Mouse (Mus musculus): ENCODE measurements around the gene Shld2. TPM values are rescaled to one million over a fixed set of nuclear protein-coding genes. Genes with fewer than 3 reads are reported as not detected.

The Shld2 gene
- polyA plus RNA-seq, 1 experiment = 26.7 TPM

- TF ChIP-seq CTCF (IDR thresholded peaks at IDR 0.05; ENCODE audit: low read depth, low read length) = no peak
- TF ChIP-seq EP300 (IDR thresholded peaks at IDR 0.05; ENCODE audit: insufficient read depth, low read depth, low read length) = no peak
- TF ChIP-seq POLR2A (IDR thresholded peaks at IDR 0.05; ENCODE audit: insufficient read depth, low read length) = no peak
- Histone ChIP-seq H3K9ac (ENCODE audit: low read depth, poor library complexity, severe bottlenecking) (no peak overlapping the region), H3K27me3 (ENCODE audit: control insufficient read depth, insufficient read depth, low read length, poor library complexity, severe bottlenecking) (no peaks in the 10 kb centered on the region), H3K9me3 (replicated peaks; ENCODE audit: control insufficient read depth, insufficient read depth, low read length, poor library complexity, severe bottlenecking) (no peaks in the 10 kb centered on the region), H3K27ac (ENCODE audit: insufficient read depth, low read length) (peak overlapping the region; percentile 7; the same call in 1 of the 2 replicates), H3K4me1 (ENCODE audit: control insufficient read depth, insufficient read depth, low read length) (peaks cover 3% of the 10 kb centered on the region), H3K36me3 (ENCODE audit: control insufficient read depth, insufficient read depth, low read length, poor library complexity, severe bottlenecking) (peaks cover 27% of the 10 kb centered on the region), H3K4me3 (ENCODE audit: low read depth, low read length) (no peak overlapping the region)
These were observed 35.7 kb upstream of the Shld2 start for GRCm38 (mm10) chr14:34345771-34346566.

- H3K9ac ChIP-seq (ENCODE audit: low read depth, poor library complexity, severe bottlenecking) = no peak overlapping the region
- no peak for TF ChIP-seq POLR2A (IDR thresholded peaks at IDR 0.05; ENCODE audit: insufficient read depth, low read length)
- TF ChIP-seq CTCF (IDR thresholded peaks at IDR 0.05; ENCODE audit: low read depth, low read length) = no peak
- no peak for TF ChIP-seq EP300 (IDR thresholded peaks at IDR 0.05; ENCODE audit: insufficient read depth, low read depth, low read length)
- peaks cover 3% of the 10 kb centered on the region for H3K4me1 ChIP-seq (ENCODE audit: control insufficient read depth, insufficient read depth, low read length)
- H3K4me3 ChIP-seq (ENCODE audit: low read depth, low read length) = no peak overlapping the region
- no peaks in the 10 kb centered on the region for H3K9me3 ChIP-seq (replicated peaks; ENCODE audit: control insufficient read depth, insufficient read depth, low read length, poor library complexity, severe bottlenecking)
- no peaks in the 10 kb centered on the region for H3K27me3 ChIP-seq (ENCODE audit: control insufficient read depth, insufficient read depth, low read length, poor library complexity, severe bottlenecking)
- no peak overlapping the region for H3K27ac ChIP-seq (ENCODE audit: insufficient read depth, low read length)
- peaks cover 38% of the 10 kb centered on the region for H3K36me3 ChIP-seq (ENCODE audit: control insufficient read depth, insufficient read depth, low read length, poor library complexity, severe bottlenecking)
These were observed 34.1 kb upstream of the Shld2 start for GRCm38 (mm10) chr14:34344361-34344760.

- peaks cover 49% of the 10 kb centered on the region for H3K36me3 ChIP-seq (ENCODE audit: control insufficient read depth, insufficient read depth, low read length, poor library complexity, severe bottlenecking)
- H3K4me1 ChIP-seq (ENCODE audit: control insufficient read depth, insufficient read depth, low read length) = peaks cover 3% of the 10 kb centered on the region
- TF ChIP-seq POLR2A (IDR thresholded peaks at IDR 0.05; ENCODE audit: insufficient read depth, low read length) (no peak), CTCF (IDR thresholded peaks at IDR 0.05; ENCODE audit: low read depth, low read length) (no peak), EP300 (IDR thresholded peaks at IDR 0.05; ENCODE audit: insufficient read depth, low read depth, low read length) (no peak)
These were observed 32.8 kb upstream of the Shld2 start for GRCm38 (mm10) chr14:34343078-34343477.

GRCm38 (mm10) chr14:34341993-34342392 lies 31.7 kb upstream of the Shld2 start:
- Histone ChIP-seq H3K27ac (ENCODE audit: insufficient read depth, low read length) (peak overlapping the region; percentile 29), H3K9me3 (replicated peaks; ENCODE audit: control insufficient read depth, insufficient read depth, low read length, poor library complexity, severe bottlenecking) (no peaks in the 10 kb centered on the region), H3K4me1 (ENCODE audit: control insufficient read depth, insufficient read depth, low read length) (peaks cover 3% of the 10 kb centered on the region), H3K36me3 (ENCODE audit: control insufficient read depth, insufficient read depth, low read length, poor library complexity, severe bottlenecking) (peaks cover 59% of the 10 kb centered on the region), H3K9ac (ENCODE audit: low read depth, poor library complexity, severe bottlenecking) (no peak overlapping the region), H3K27me3 (ENCODE audit: control insufficient read depth, insufficient read depth, low read length, poor library complexity, severe bottlenecking) (no peaks in the 10 kb centered on the region), H3K4me3 (ENCODE audit: low read depth, low read length) (no peak overlapping the region)
- TF ChIP-seq EP300 (IDR thresholded peaks at IDR 0.05; ENCODE audit: insufficient read depth, low read depth, low read length) = no peak
- TF ChIP-seq POLR2A (IDR thresholded peaks at IDR 0.05; ENCODE audit: insufficient read depth, low read length) = no peak
- TF ChIP-seq CTCF (IDR thresholded peaks at IDR 0.05; ENCODE audit: low read depth, low read length) = no peak

More at GRCm38 (mm10) chr14:34343078-34343477, 32.8 kb upstream of the Shld2 start:
- Histone ChIP-seq H3K4me3 (ENCODE audit: low read depth, low read length) (no peak overlapping the region), H3K27ac (ENCODE audit: insufficient read depth, low read length) (0 out of 2 replicates have a peak overlapping the region, but pooled peaks have one; percentile 4), H3K9me3 (replicated peaks; ENCODE audit: control insufficient read depth, insufficient read depth, low read length, poor library complexity, severe bottlenecking) (no peaks in the 10 kb centered on the region), H3K9ac (ENCODE audit: low read depth, poor library complexity, severe bottlenecking) (no peak overlapping the region), H3K27me3 (ENCODE audit: control insufficient read depth, insufficient read depth, low read length, poor library complexity, severe bottlenecking) (no peaks in the 10 kb centered on the region)

GRCm38 (mm10) chr14:34339446-34339845 lies 29.2 kb upstream of the Shld2 start:
- H3K27ac ChIP-seq (ENCODE audit: insufficient read depth, low read length) = no peak overlapping the region
- no peak overlapping the region for H3K9ac ChIP-seq (ENCODE audit: low read depth, poor library complexity, severe bottlenecking)
- TF ChIP-seq POLR2A (IDR thresholded peaks at IDR 0.05; ENCODE audit: insufficient read depth, low read length) = no peak
- no peak for TF ChIP-seq EP300 (IDR thresholded peaks at IDR 0.05; ENCODE audit: insufficient read depth, low read depth, low read length)
- TF ChIP-seq CTCF (IDR thresholded peaks at IDR 0.05; ENCODE audit: low read depth, low read length) = no peak
- H3K36me3 ChIP-seq (ENCODE audit: control insufficient read depth, insufficient read depth, low read length, poor library complexity, severe bottlenecking) = peaks cover 84% of the 10 kb centered on the region
- no peaks in the 10 kb centered on the region for H3K27me3 ChIP-seq (ENCODE audit: control insufficient read depth, insufficient read depth, low read length, poor library complexity, severe bottlenecking)
- no peaks in the 10 kb centered on the region for H3K9me3 ChIP-seq (replicated peaks; ENCODE audit: control insufficient read depth, insufficient read depth, low read length, poor library complexity, severe bottlenecking)
- H3K4me1 ChIP-seq (ENCODE audit: control insufficient read depth, insufficient read depth, low read length) = no peaks in the 10 kb centered on the region
- no peak overlapping the region for H3K4me3 ChIP-seq (ENCODE audit: low read depth, low read length)

- no peak overlapping the region for H3K27ac ChIP-seq (ENCODE audit: insufficient read depth, low read length)
- TF ChIP-seq POLR2A (IDR thresholded peaks at IDR 0.05; ENCODE audit: insufficient read depth, low read length) (no peak), CTCF (IDR thresholded peaks at IDR 0.05; ENCODE audit: low read depth, low read length) (no peak)
- H3K4me1 ChIP-seq (ENCODE audit: control insufficient read depth, insufficient read depth, low read length) = no peaks in the 10 kb centered on the region
- H3K9me3 ChIP-seq (replicated peaks; ENCODE audit: control insufficient read depth, insufficient read depth, low read length, poor library complexity, severe bottlenecking) = no peaks in the 10 kb centered on the region
- H3K36me3 ChIP-seq (ENCODE audit: control insufficient read depth, insufficient read depth, low read length, poor library complexity, severe bottlenecking) = peaks cover 84% of the 10 kb centered on the region
- no peaks in the 10 kb centered on the region for H3K27me3 ChIP-seq (ENCODE audit: control insufficient read depth, insufficient read depth, low read length, poor library complexity, severe bottlenecking)
- H3K4me3 ChIP-seq (ENCODE audit: low read depth, low read length) = no peak overlapping the region
- H3K9ac ChIP-seq (ENCODE audit: low read depth, poor library complexity, severe bottlenecking) = no peak overlapping the region
These were observed 22.2 kb upstream of the Shld2 start for GRCm38 (mm10) chr14:34332476-34332875.

All from ES-Bruce4 (cell line).